Mouse (Mus musculus): Measurements from ENCODE around the gene Folr1.

DNA sequence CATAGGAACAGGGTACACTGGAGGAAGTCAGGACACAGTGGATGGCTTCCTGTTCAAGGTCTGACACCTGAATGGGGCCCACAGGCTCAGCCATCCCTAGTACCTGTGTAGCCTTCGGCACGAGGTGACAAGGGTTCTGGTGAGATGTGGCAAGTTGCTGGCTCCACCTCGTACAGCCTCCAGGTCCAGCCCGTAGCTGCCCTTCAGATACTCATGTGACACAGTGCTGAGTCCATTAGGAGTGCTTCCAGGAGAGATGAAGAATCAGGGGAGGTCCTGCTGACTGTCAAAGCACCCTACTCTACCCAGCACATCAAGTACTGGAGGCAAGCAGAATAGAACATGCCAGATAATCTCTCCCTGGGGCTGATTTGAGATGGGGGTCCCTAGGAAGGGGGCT, 38.2 kb downstream of the Folr1 start:
- TF ChIP-seq POLR2A (IDR thresholded peaks at IDR 0.05; ENCODE audit: low read depth, low read length) (no peak), CTCF (IDR thresholded peaks at IDR 0.05; ENCODE audit: extremely low read depth, insufficient read depth, insufficient read length, insufficient replicate concordance) (no peak)
